Mouse (Mus musculus): Measurements from ENCODE around the gene Kcnj11. TPM values are rescaled to one million over a fixed set of nuclear protein-coding genes. Genes with fewer than 3 reads are reported as not detected.

Kcnj11 gene
- polyA plus RNA-seq, 1 experiment from 2014 or later, result 1.4 TPM

GRCm38 (mm10) chr7:46047873-46048562, 52.5 kb downstream of the Kcnj11 start:
- WGBS, result 87% methylated on average over 13 of the region's 13 CpGs
- no peaks in the 10 kb centered on the region for H3K27me3 ChIP-seq (ENCODE audit: control insufficient read depth, insufficient read depth, low read length)
- ATAC-seq (ENCODE audit: insufficient read depth, low FRiP score), result peak; percentile 61
- H3K4me1 ChIP-seq (ENCODE audit: control insufficient read depth, insufficient read depth, low read length), result no peaks in the 10 kb centered on the region
- no peak overlapping the region for H3K27ac ChIP-seq (ENCODE audit: low read length)
- H3K4me2 ChIP-seq (ENCODE audit: low read depth, low read length), result no peak overlapping the region
- peaks cover 16% of the 10 kb centered on the region for H3K36me3 ChIP-seq (ENCODE audit: control insufficient read depth, insufficient read depth, low read length)
- H3K4me3 ChIP-seq (replicated peaks; ENCODE audit: low read length), result no peak overlapping the region
- H3K9me3 ChIP-seq (replicated peaks; ENCODE audit: control insufficient read depth, low read length), result no peaks in the 10 kb centered on the region
- no peak overlapping the region for H3K9ac ChIP-seq (ENCODE audit: low read length)

- no peak overlapping the region for H3K4me2 ChIP-seq (ENCODE audit: low read depth, low read length)
- H3K9me3 ChIP-seq (replicated peaks; ENCODE audit: control insufficient read depth, low read length), result no peaks in the 10 kb centered on the region
- H3K27me3 ChIP-seq (ENCODE audit: control insufficient read depth, insufficient read depth, low read length), result no peaks in the 10 kb centered on the region
- no peak overlapping the region for H3K9ac ChIP-seq (ENCODE audit: low read length)
- no peak for ATAC-seq (ENCODE audit: insufficient read depth, low FRiP score)
- no peak overlapping the region for H3K4me3 ChIP-seq (replicated peaks; ENCODE audit: low read length)
- H3K4me1 ChIP-seq (ENCODE audit: control insufficient read depth, insufficient read depth, low read length), result no peaks in the 10 kb centered on the region
- H3K36me3 ChIP-seq (ENCODE audit: control insufficient read depth, insufficient read depth, low read length), result peaks cover 16% of the 10 kb centered on the region
- WGBS, result 91% methylated on average over 11 of the region's 11 CpGs
- H3K27ac ChIP-seq (ENCODE audit: low read length), result no peak overlapping the region
Observed at GRCm38 (mm10) chr7:46045882-46046281, 54.7 kb downstream of the Kcnj11 start.

- H3K9me3 ChIP-seq (replicated peaks; ENCODE audit: control insufficient read depth, low read length), result no peaks in the 10 kb centered on the region
- H3K27me3 ChIP-seq (ENCODE audit: control insufficient read depth, insufficient read depth, low read length), result no peaks in the 10 kb centered on the region
- H3K27ac ChIP-seq (ENCODE audit: low read length), result no peak overlapping the region
- H3K4me1 ChIP-seq (ENCODE audit: control insufficient read depth, insufficient read depth, low read length), result no peaks in the 10 kb centered on the region; the same call in 1 of the 2 replicates
- WGBS, result 90% methylated on average over 10 of the region's 10 CpGs
- no peak overlapping the region for H3K4me3 ChIP-seq (replicated peaks; ENCODE audit: low read length)
- no peak overlapping the region for H3K9ac ChIP-seq (ENCODE audit: low read length)
- no peak overlapping the region for H3K4me2 ChIP-seq (ENCODE audit: low read depth, low read length)
- H3K36me3 ChIP-seq (ENCODE audit: control insufficient read depth, insufficient read depth, low read length), result peaks cover 12% of the 10 kb centered on the region
- no peak for ATAC-seq (ENCODE audit: insufficient read depth, low FRiP score)
Observed at GRCm38 (mm10) chr7:46044106-46044505, 56.5 kb downstream of the Kcnj11 start.

Other genes with a start within 250 kb of the Kcnj11 start
- 76.7 and 87.0 TPM in 2 replicates for gene Kdelr1, start 228.0 kb downstream of the Kcnj11 start, polyA plus RNA-seq (2015; fragmentation: Nextera tagmentation; extraction: Ambion mirVana)
- gene Grin2d, start 222.4 kb downstream of the Kcnj11 start, polyA plus RNA-seq (2015; fragmentation: Nextera tagmentation; extraction: Ambion mirVana), result 0.23 and 0.40 TPM in 2 replicates
- 0.49 and 1.2 TPM in 2 replicates for gene Syngr4, start 204.1 kb downstream of the Kcnj11 start, polyA plus RNA-seq (2015; fragmentation: Nextera tagmentation; extraction: Ambion mirVana)
- 4.2 and 6.0 TPM in 2 replicates for gene Tmem143, start 203.8 kb downstream of the Kcnj11 start, polyA plus RNA-seq (2015; fragmentation: Nextera tagmentation; extraction: Ambion mirVana)
- gene Emp3, start 179.4 kb downstream of the Kcnj11 start, polyA plus RNA-seq (2015; fragmentation: Nextera tagmentation; extraction: Ambion mirVana), result 197 and 224 TPM in 2 replicates
- gene Ccdc114, start 176.7 kb downstream of the Kcnj11 start, polyA plus RNA-seq (2015; fragmentation: Nextera tagmentation; extraction: Ambion mirVana), result 4.1 and 5.1 TPM in 2 replicates
- gene Abcc6, start 70.5 kb downstream of the Kcnj11 start, polyA plus RNA-seq (2015; fragmentation: Nextera tagmentation; extraction: Ambion mirVana), result 1.6 and 2.7 TPM in 2 replicates
- gene Nomo1, start 67.1 kb downstream of the Kcnj11 start, polyA plus RNA-seq (2015; fragmentation: Nextera tagmentation; extraction: Ambion mirVana), result 46.5 and 47.2 TPM in 2 replicates
- gene Abcc8, start 79.3 kb upstream of the Kcnj11 start, polyA plus RNA-seq (2015; fragmentation: Nextera tagmentation; extraction: Ambion mirVana), result 10.2 and 10.6 TPM in 2 replicates
- 9.8 and 10.2 TPM in 2 replicates for gene Ush1c, start 137.7 kb upstream of the Kcnj11 start, polyA plus RNA-seq (2015; fragmentation: Nextera tagmentation; extraction: Ambion mirVana)
- gene Otog, start 140.2 kb upstream of the Kcnj11 start, polyA plus RNA-seq (2015; fragmentation: Nextera tagmentation; extraction: Ambion mirVana), result 0.01 TPM in 1 of 2 replicates, not detected in the other